Mouse (Mus musculus) megakaryocyte, embryonic 14.5 days (primary cell): Measurements from ENCODE around the gene Hoxb3.

ENCODE experiments used
- FLI1 ChIP-seq: IDR thresholded peaks from 2 replicates; pipeline ENCODE4 v1.6.1; 2012; ENCODE audit warnings: low read length, inconsistent platforms, mixed read lengths
- GATA1 ChIP-seq: IDR thresholded peaks from 3 replicates; pipeline ENCODE4 v1.6.1; 2012; ENCODE audit warnings: mixed read lengths, low read length, inconsistent platforms, borderline replicate concordance

DNA sequence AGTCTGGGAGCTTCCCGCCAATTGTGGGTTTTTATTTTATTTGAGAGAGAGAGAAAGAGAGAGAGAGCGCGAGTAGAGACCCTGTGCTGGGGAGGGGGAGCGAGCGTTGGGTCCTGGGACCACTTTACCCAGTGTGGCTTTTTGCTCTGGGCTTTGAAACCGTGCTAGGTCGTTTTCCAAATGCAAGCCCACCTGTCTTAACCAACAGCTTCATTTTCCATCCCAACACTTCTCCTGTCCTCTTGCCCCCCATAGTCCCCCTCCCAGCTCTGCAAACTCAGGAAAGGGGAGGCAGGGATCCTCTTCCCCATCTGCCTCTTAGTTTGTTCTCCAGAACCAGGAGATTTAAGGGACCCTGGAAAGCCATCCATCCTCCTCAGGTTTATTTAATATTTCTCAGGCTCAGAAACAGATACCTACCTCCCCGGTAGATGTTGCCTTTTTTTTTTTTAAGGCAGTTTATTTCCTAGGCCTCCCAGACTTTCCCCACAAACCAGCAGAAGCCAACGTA lies 31.7 kb downstream of the Hoxb3 start:
- no peak for TF ChIP-seq GATA1
- TF ChIP-seq FLI1, result no peak
